Mouse (Mus musculus): Measurements from ENCODE around the gene AC170998.1.

The AC170998.1 gene

DNA sequence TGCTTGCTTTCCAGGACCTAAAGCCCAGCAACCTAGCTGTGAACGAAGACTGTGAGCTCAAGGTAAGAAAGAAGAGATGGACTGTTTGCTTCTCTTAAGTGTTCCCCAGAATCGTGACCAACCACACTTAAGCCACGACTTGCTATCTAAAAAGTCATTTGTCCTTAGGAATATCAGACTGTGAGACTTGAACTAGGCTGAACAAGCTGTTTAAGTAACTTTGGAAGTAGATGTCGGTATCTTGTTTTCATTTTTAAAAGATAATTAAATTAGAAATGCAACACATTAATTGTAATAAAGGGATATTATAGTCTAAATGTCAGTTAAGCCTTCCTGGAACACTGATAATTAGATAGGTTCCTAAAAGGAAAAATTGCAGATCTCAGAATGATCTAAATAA, at the start of gene AC170998.1:
AC170998.1 (plus strand) TSS at position 301 of the 400 bp plus-strand sequence.
- no peak for DNase-seq

DNA sequence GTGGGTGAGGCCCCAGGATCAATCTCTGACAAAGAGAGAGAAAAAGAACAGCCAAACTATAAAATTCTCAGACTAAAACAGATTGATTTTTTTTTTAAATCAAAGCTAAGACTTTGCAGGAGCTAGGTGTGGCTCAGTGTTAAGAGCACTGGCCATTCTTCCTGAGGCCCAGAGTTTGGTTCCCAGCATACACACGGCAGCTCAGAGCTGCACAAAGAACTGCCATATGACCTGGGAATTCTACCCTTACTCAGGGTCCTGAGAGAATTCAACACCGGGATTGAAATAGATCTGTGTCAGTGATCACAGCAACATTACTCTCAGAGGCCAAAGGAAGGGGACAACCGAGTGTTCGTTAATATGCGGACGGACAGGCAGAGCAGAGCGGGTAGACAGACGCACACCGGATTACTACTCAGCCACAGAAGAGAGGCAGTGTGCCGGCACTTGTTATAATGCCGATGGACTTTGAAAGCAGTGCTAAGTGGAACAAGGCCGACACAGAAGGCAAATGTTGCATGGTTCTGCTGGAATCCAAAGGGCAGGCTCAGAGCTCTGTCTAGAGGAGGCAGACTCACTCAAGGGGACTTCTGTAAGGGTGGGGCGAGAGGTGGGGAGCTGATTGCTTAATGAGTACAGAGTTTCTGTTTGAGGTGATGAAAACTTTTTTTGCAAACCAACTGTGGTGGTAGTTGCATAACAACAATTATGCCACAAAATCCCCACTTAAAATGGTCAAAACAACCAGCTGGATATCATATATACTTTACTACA, 43.4 kb upstream of the AC170998.1 start:
- DNase-seq, result no peak

DNA sequence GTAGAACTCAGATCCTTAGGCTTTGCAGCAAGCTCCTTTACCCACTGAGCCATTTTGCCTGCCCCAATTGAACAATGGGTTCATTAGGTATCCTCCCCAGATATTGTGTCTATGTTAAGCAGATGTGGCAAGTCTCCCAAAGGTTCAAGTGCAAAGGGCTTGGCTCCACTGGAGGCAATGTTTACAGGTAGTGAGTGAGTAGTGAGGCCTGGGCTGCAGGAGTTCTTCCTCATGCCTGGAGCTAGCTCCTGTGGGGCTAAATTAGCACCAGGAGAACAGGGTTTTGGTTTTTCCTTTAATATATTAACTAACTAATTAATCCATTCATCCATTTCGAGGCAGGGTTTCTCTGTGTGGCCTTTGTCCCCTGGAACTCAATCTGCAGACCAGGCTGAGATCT, 42.3 kb upstream of the AC170998.1 start:
- no peak for DNase-seq

DNA sequence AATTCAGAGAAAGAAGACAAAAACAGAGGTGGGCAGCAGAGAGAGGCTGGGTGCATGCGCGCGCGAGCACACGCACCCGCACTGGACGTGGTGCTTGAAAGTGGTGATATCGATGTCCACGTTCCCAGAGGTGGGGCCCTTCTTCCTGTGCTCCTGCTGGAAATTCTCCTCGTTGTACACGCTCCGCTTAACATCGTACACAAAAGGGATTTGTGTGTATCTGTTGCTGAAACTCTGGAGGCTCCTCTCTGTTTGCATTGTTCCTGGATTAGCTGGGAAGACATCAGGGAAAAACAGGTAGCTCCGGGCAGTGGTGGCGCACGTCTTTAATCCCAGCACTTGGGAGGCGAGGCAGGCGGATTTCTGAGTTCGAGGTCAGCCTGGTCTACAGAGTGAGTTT, 41.3 kb upstream of the AC170998.1 start:
- DNase-seq, result no peak

DNA sequence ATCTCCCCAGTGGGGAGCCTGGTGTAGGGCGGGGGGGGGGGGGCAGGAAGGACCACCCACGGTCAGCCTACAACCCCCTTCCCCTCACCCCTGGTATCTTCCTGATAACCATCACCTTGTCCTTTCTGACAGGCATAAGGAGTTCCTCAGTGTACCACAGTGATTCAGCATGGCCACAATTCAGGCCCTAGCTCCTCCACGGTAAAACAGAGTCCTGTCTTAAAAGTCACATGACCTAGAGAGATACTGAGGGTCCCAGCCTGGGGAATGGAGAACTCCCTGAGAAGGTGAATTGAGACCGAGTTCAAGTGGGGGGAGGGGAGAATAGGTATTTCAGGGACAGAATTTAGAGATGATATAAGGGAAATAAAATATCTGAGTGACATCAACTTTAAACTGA, 38.5 kb upstream of the AC170998.1 start:
- no peak for DNase-seq

DNA sequence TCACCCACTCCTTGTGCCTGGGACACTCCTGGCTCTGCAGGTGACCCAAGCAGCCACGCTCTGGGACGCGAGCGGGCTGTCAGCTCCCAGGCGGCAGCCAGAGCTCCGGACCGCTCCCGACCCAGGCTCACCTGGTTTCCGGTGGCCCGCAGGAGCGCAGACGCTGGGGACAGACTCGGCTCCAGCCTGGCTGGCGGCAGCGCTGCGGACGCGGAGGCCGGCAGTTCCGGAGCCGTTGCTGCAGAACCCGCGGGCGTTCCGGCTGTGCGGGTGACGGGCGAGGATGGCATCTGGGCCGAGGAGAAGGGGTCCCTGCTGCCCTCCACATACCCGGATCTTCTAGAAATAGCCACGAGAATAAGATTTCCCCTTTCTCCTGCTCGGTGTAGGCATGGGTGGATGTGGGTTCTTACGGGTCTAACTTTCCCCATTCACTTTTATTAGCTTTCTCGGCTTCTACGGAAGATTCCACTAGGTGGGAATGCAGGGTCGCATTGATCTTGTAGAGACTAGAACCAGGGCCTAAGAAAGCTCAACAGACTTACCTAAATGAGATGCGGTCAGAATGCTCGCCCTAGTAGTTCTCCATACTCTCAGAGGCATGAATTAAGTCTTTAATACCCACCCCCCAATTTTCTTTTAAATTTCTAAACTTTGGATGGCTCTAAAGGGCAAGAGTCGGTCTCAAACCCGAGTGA, 36.1 kb upstream of the AC170998.1 start, which contains the start of gene Slc26a8:
Slc26a8 (minus strand) TSS at position 648 of the 698 bp plus-strand sequence.
- DNase-seq, result peak; percentile 61 to 69

DNA sequence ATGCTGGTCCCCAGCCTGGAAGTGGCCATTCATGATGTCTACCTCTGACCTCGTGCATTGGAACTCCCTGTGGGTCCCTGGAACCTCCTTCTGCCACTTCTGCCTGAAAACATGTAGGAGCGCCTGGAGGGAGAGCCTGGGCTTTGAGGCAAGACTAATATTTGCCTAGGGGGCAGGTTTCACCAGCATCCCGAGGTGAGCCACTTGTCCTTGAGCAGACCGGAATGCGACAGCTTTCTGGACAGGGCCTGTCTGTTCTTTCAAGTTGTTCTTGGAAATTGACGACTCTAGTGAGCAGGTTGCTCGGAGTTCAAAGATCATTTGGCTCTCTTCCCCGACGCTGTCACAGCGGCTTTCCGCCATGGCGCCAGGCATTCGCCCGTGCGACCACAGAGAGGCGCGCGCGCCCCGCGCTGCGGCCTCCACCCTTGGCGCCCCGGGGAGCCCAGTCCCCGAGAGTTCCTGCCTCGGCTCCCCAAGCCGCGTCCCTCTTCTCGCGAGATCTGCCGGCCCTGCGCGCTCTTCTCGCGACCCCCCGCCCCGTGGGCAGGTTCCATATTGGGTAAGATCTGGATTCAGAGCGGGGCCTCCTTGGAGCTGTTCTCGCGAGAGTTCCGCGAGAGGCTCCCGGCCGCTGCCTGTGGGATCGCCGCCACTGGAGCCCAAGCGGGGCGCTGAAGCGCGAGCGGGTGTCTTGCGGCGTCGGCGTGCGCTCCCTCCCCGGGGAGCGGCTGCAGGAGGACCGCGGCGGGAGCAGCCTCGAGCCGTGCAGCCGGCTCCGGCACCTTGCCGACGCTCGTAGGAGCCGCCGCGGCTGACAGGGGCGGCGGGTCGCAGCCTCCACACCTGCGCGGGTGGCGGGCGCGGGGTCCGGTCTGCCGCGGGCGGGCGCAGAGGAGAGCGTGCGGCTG, 34.9 kb upstream of the AC170998.1 start, which contains the start of gene Mapk14:
Mapk14 (plus strand) TSS at position 554 of the 911 bp plus-strand sequence.
- peak; percentile 99 for DNase-seq

DNA sequence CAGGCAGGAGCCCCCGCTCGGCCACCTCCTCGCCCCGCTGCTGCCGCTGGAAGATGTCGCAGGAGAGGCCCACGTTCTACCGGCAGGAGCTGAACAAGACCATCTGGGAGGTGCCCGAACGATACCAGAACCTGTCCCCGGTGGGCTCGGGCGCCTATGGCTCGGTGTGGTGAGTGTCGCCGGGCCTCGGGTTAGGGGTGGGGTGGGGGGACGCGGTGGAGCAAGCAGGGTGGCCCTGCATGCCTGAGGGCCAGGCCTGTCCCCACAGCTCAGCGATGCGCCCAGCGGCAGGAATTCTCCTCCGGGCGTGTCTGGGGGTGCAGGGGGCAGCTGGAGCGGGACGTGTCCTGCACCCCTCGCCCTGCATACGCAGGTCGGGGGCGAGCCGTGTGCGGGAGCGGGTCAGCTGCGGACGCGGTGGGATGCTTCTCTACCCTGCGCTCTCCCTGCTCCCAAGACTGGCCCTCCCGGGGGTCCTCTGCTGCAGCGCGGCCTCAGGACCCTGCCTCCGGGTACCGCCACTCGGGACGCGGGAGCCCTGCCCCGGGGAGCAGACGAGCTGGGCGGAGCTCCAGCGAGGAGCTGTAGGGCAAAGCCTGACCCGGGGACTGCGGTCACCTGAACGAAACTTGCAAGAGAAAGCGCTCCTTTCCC, 34.1 kb upstream of the AC170998.1 start:
- DNase-seq, result peak; percentile 61 to 62

DNA sequence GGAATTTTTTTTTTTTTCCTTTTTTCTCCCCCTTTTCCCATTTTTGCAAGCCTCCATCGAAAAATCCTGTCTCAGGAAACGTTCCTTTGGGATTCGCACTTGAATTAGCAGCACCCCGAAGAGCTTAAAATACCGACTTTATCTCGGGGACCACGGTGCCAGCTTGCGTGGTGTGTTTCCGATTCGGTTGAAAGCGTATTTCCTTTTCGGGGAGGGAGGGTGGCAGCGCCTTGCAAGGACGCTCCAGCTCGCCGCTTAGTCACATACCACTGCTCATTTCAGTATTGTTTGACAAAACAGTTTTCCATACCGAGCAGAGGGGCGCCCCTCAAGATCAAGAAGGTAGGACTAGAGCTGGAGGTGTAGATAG, 33.6 kb upstream of the AC170998.1 start:
- peak; percentile 62 to 63 for DNase-seq

DNA sequence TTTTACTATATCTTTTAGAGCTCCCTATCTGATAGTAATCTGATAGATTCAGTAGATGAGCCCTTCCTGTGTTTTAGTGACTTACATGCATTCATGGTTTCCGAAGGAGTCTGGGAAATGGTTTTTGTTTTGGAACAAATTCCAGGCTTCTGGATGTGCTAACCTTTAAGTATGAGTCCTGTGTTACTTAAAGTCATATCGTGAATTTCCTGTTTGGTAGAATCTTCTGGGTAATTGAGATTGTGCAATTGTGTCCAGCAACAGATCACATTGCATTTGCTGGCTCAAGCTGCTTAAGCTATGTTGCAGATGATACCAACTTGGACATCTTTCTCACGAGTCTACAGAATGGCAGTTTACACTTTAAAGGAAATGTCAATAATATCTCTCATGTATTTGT, 32.8 kb upstream of the AC170998.1 start:
- no peak for DNase-seq

DNA sequence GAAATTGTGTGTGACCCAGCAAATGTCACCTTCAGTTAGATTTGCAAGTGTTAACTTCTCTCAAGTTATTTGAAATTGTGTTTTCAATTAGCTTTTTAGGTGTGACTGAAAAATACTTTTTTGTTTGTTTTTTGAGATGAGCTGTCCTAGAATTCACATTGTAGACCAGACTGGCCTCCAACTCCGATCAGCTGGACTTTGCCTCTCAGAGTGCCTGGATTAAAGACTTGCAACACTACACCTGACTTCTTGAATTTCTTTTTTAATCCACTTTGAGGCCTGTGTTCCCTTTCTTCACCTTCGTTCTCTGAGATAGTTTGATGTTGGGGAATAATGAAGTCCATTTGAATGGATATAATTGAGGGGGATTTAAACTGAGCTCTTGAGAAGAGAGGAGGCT, 31.8 kb upstream of the AC170998.1 start:
- DNase-seq, result no peak

DNA sequence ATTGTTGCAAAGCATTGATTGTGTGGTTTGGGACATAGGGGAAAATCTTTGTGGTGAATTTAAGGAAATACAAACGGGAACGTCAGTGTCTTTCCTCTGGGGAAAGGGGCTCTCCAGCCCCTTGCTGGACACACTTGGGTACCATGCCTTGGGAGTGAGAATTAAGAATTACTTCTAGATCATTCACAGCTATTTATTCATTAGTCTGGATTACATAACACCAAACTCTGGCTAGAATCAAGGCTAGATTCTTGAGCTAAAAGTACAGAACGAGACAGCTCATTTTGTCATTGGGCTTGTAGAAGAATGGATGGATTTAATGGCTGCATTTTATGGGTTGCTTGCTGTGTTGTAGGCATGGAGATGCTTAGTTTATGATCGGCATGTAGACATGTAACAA, 31.1 kb upstream of the AC170998.1 start:
- DNase-seq, result no peak

DNA sequence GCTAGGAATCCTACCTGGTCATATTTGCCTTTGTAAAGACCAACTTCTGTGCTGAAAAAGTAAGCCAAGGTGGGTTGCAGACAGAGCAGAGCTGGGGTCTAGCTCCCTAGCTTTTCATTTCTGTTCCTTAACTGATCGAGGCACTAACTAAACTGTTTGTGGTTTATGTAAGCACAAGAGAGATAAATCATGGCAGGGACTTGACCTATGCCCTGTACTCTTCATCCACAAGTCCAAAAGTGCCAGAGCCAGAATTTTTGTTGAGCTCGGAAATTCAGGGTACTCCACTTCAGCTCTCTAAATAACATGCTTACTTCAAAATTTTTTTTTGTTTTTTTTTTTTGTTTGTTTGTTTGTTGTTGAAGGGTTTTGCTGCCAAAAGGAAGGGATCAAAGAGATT, 29.2 kb upstream of the AC170998.1 start:
- DNase-seq, result no peak

DNA sequence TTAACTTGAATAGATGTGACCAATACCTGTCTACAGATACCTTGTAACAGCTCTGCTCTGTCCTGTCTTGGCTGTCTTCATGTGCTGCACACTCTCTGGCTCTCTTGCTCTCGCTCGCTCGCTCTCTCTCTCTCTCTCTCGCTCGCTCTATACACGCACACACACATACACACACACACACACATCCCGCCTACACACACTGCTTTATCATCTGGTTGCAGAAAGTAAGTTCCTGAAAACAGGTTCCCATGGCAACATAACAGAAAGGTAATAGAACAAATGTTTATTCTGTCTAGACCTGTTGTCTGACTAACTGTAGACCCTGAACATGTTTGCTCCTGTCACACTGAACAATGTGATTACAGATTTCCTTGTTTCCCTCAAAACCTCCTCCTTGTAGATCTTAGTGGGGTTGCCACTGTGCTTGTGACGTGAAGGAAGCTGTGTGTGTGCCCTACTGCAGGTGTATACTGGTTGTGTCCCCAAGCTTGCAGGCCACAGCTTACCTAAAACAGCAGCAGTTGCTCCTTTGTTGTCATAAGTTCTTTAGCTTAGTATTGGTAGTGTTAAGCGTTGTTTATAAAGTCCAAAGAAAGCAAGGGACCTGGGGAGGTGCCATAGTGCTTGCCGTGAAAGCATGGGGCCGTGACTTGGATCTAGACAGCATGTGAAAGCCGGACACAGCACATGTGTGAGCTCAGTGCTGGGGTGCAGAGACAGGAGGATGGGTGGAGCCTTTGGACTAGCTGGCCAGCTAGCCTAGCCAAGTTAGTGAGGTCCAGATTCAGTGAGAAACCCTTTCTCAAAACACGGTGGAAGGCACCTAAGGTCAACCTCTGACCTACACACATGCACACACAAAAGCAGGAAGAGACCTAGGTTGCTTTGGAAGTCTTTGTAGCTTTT, 28.3 kb upstream of the AC170998.1 start:
- DNase-seq, result peak; percentile 24 to 38

DNA sequence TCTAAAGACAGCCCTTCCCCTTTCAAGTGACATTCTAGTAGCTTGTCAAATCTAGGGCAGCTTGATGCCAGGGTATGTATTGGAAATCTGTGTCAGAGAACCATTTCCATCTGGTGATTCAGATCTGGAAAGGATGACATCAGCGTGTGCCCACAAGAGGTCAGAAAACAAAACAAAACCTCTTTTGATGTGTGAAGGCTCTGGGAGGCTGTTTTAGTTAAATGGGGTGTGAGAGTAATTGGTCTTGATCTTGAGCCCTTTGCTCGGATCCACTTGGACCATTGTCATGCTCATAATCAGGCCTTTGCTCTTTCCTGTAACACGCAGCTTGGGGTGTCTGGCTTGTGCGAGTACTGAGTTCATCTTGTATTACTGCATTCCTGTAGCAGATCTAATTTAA, 27.6 kb upstream of the AC170998.1 start:
- DNase-seq, result peak in 1 of 2 experiments; percentile 28

DNA sequence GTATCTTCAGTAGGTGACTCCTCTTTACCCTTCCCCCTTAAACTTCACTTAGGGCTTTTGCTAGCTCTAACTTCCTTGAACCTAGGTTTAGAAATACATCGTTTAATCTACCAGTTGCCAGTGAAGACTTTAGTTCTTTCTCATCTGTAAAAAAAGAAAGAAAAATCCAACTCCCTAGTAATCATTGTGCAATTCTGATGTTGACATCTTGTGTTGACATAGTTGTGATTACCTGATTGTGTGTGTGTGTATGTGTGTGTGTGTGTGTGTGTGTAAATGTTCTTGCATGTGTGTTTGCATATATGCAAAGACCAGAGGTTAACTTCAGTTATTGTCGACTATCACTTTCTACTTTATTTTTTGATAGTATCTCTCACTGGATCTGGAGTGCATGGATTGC, 27.2 kb upstream of the AC170998.1 start:
- DNase-seq, result no peak

DNA sequence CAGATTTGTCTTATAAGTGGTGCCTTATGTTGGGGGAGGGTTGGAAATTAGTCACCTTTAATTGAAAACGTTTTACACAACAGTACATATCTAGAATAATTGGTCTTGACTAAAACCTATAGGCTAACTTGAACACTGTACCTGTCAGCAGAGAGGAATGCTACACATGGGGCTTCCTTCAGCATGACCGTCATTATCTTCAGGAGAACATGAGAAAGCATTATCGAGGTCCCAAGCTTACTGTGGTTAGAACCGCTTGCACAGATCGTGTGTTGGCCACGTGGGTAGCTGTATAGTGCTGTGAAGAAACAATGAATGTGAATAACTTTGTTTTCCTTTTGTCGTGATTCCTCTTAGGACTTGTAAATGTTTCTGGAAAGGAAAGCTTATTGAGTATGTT, 26.1 kb upstream of the AC170998.1 start:
- no peak for DNase-seq

DNA sequence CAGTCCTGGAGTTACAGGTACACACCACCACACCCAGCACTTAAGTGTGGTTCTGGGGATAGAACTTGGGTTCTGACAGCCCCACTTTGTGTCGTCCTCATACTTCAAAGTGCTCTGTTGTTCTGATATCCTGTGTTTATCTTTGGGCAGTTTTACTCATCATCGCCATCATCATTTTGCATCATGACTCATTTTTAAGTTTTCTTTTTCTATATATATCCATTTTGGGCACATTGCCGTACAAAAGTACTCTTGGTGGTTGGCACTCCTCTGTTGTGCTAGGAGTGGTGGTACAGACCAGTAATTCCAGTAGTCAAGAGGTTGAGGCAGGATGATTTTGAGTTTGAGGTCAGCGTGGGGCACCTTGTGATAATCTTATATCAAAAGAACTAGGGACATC, 24.7 kb upstream of the AC170998.1 start:
- no peak for DNase-seq

DNA sequence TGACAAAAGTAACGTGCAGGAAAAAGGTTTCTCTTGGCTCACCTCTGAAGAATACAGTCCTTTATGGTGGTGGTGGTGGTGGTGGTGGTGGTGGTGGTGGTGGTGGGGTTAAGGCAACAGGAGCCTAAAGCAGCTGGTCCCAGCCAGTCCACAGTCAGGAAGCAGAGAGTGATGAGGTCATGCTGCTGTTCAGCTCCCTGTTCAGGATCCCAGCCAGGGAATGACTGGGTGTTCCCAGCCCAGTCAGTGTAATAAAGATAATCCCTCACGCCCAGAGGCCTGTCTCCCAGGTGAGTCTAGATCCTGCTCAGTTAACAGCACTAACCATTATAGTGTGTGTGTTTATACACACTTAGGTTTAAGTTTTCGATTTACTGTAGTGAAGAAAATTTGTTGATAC, 24.1 kb upstream of the AC170998.1 start:
- DNase-seq, result no peak

DNA sequence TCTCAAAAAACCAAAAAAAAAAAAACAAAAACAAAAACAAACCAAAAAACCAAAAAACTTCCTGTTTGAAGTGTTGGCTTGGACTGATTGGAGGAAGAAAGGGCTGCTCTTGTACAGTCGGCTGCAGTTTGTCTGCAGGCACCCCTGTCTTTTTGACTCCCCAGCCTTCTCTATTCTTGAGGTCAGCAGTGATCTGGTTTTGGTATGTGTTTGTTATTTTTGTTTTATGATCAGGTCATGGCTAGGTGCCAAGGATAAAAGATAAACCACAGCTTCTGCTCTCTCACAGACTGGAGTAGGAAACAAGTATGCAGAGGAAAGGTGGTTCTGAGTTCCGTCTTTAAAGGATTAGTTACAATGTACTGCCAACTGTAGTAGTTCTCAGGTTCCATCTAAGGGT, 23.2 kb upstream of the AC170998.1 start:
- no peak for DNase-seq

DNA sequence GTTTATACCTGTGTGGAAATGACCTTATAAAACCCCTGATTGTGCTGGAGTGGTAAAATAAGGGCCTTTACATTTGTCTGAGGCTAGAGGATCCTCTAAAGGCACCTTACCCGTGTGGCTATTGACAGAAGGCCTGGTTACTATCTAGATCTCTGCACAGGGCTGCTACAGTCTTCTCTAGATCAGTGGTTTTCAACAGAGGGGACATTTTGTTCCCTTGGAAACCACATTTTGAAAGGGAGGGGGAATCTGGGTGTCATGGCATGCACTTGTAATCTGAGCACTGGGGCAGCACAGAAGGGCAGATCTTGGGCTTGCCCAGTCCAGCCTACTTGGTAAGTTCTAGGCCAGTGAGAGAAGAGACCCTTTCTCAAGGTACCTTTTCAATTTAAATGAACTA, 19.2 kb upstream of the AC170998.1 start:
- DNase-seq, result no peak

Measured in cerebellum, postnatal 14 days (tissue).